In the genomic region with DNA sequence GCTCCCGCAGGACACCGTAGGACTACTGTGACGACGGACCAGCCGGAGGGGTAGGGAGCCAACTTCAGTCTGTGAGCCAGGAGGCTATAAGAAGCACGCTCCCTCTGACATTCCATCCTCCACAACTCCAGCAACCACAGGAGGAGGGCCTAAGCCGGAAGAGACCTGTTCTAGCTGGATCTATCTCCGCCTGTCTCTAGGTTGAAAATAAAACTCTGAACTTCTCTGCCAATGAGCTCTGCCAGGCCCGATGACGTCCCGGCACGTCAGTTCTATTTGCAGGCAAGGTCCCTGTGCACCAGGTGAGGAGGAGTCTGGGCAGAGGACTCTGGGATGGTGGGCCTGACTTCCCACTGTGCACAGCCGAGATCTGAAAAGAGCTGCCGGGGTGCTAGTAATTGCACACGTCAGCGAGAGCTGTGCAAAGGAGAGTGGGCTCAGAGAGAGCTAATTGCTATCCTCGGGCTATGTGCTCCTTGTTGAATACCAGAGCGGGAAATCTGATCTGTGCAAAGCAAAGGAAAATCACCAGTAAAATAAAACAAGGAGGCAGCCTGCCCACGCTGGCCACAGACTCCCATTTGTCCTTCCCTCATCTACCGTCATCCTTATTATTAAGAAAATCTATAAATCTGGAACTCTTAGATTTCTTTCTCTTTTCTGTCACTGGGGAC, we compare ENCODE assay signal across 8 mouse cellular contexts. TPM values are rescaled to one million over a fixed set of nuclear protein-coding genes. Genes with fewer than 3 reads are reported as not detected.
DNase-seq lines count a peak whose midpoint lies in the region; ATAC-seq and TF ChIP-seq lines count a peak whose summit lies in the region.

No protein-coding gene starts in this region.

- DNase-seq in ES-CJ7 (ENCODE audit: low read depth, low spot score), result peak; percentile 86
- DNase-seq in cerebellum, adult 18-20 months, result peak; percentile 83 to 91
- DNase-seq in forebrain, postnatal 0 days, result peak; percentile 84
- peak; percentile 66 to 76 for DNase-seq in heart, postnatal 36 days
- peak; percentile 70 to 79 for DNase-seq in layer of hippocampus, adult 18-20 months (ENCODE audit: low spot score in 2 of 2)
- DNase-seq in liver, postnatal 0 days, result peak; percentile 65
- DNase-seq in thymus, postnatal 0 days (ENCODE audit: low spot score), result peak; percentile 80

- peak overlapping the region; percentile 80 for H3K27ac ChIP-seq in forebrain, postnatal 0 days (ENCODE audit: low read depth, low read length)
- peak overlapping the region; percentile 80 for H3K27ac ChIP-seq in liver, postnatal 0 days (ENCODE audit: low read depth)
- peak overlapping the region; percentile 70 for H3K27ac ChIP-seq in neural tube, embryonic 12.5 days

- H3K9ac ChIP-seq in forebrain, postnatal 0 days, result peak overlapping the region; percentile 53
- H3K9ac ChIP-seq in liver, postnatal 0 days (replicated peaks), result peak overlapping the region; percentile 54
- peak overlapping the region; percentile 36 for H3K9ac ChIP-seq in neural tube, embryonic 12.5 days

- peaks cover 17% of the 10 kb centered on the region for H3K4me1 ChIP-seq in forebrain, postnatal 0 days (ENCODE audit: insufficient read depth)
- H3K4me1 ChIP-seq in liver, postnatal 0 days (ENCODE audit: insufficient read depth), result peaks cover 27% of the 10 kb centered on the region
- peaks cover 48% of the 10 kb centered on the region for H3K4me1 ChIP-seq in neural tube, embryonic 12.5 days

- peak; percentile 91 for ATAC-seq in forebrain, postnatal 0 days
- ATAC-seq in liver, postnatal 0 days, result peak; percentile 83
- peak; percentile 72 for ATAC-seq in neural tube, embryonic 12.5 days (ENCODE audit: low FRiP score, low read depth)

- H3K27me3 ChIP-seq in forebrain, postnatal 0 days (ENCODE audit: insufficient read depth, low read length), result no peaks in the 10 kb centered on the region
- no peaks in the 10 kb centered on the region for H3K27me3 ChIP-seq in liver, postnatal 0 days (ENCODE audit: insufficient read depth, low read length)
- H3K27me3 ChIP-seq in neural tube, embryonic 12.5 days (replicated peaks), result no peaks in the 10 kb centered on the region

- peak overlapping the region; percentile 34 for H3K4me3 ChIP-seq in forebrain, postnatal 0 days (ENCODE audit: low read depth, low read length)
- peak overlapping the region; percentile 43 for H3K4me3 ChIP-seq in liver, postnatal 0 days (ENCODE audit: low read depth, low read length)
- peak overlapping the region; percentile 8; the same call in 1 of the 2 replicates for H3K4me3 ChIP-seq in neural tube, embryonic 12.5 days

- 0 out of 2 replicates have a peak, but pooled peaks cover 5% of the 10 kb centered on the region for H3K9me3 ChIP-seq in forebrain, postnatal 0 days (ENCODE audit: low read length)
- H3K9me3 ChIP-seq in liver, postnatal 0 days (ENCODE audit: low read length), result no peaks in the 10 kb centered on the region
- 0 out of 2 replicates have a peak, but pooled peaks cover 2% of the 10 kb centered on the region for H3K9me3 ChIP-seq in neural tube, embryonic 12.5 days

- H3K36me3 ChIP-seq in forebrain, postnatal 0 days (ENCODE audit: insufficient read depth), result no peaks in the 10 kb centered on the region
- no peaks in the 10 kb centered on the region for H3K36me3 ChIP-seq in liver, postnatal 0 days (replicated peaks; ENCODE audit: insufficient read depth, low read length)
- peaks cover under 1% of the 10 kb centered on the region; the same call in 1 of the 2 replicates for H3K36me3 ChIP-seq in neural tube, embryonic 12.5 days

- TF ChIP-seq EP300 in liver, postnatal 0 days (IDR thresholded peaks at IDR 0.05; ENCODE audit: low read depth), result no peak

- intact Hi-C loops in heart, postnatal 36 days (cut with DNase I), result loop anchor here (2.0 to 5.0 kb wide), 5 partner anchors 25 to 151 kb away; no protein-coding TSS in a partner anchor

- H3K4me2 ChIP-seq in forebrain, postnatal 0 days (ENCODE audit: low read depth), result peak overlapping the region; percentile 62
- peak overlapping the region; percentile 76 for H3K4me2 ChIP-seq in liver, postnatal 0 days (ENCODE audit: low read depth, low read length)
- peak overlapping the region; percentile 60 for H3K4me2 ChIP-seq in neural tube, embryonic 12.5 days (replicated peaks)

- no peak for TF ChIP-seq CTCF in forebrain, postnatal 0 days (IDR thresholded peaks at IDR 0.05; ENCODE audit: low read depth)
- TF ChIP-seq CTCF in liver, postnatal 0 days (IDR thresholded peaks at IDR 0.05; ENCODE audit: low read depth), result no peak

- WGBS in forebrain, postnatal 0 days, result 4% methylated on average over 20 of the region's 20 CpGs
- 30% methylated on average over 20 of the region's 20 CpGs for WGBS in liver, postnatal 0 days (ENCODE audit: insufficient replicate concordance)
- WGBS in neural tube, embryonic 12.5 days, result 2% methylated on average over 20 of the region's 20 CpGs

RNA-seq across cellular contexts. Expression of a gene that starts 58.7 kb away (rescaled TPM):
- 8.4 and 14.9 TPM in 2 replicates for total RNA-seq in forebrain, postnatal 0 days (2014; rRNA removed)
- 1.8 and 3.1 TPM in 2 replicates for polyA plus RNA-seq in forebrain, postnatal 0 days (2015; fragmentation: Nextera tagmentation; extraction: Ambion mirVana)
- total RNA-seq in heart, postnatal 36 days (2021), result 1 to 10 TPM; 1.8 to 5.0 TPM
- 1 to 10 TPM; 7.8 TPM for total RNA-seq in layer of hippocampus, adult 18-20 months (2021)
- 0.64 and 0.65 TPM in 2 replicates for polyA plus RNA-seq in liver, postnatal 0 days (2015; fragmentation: Nextera tagmentation; extraction: Ambion mirVana)
- 9.2 and 9.4 TPM in 2 replicates for polyA plus RNA-seq in neural tube, embryonic 12.5 days (2016; fragmentation: Nextera tagmentation; extraction: Ambion mirVana)
- polyA plus RNA-seq in thymus, postnatal 0 days (2015; fragmentation: Nextera tagmentation; extraction: Ambion mirVana), result 1.7 and 2.6 TPM in 2 replicates

Comparison
In these comparisons a context has a peak if more than half of its experiments do, and no peak if none do; other contexts are left out.
1. Peak in every context shown above with its lines: DNase-seq, ATAC-seq, H3K4me3 ChIP-seq and H3K27ac ChIP-seq.